Mouse (Mus musculus) 416B (cell line): Measurements from ENCODE around the gene Znhit1.
A peak's percentile ranks its signal among the peaks of the same experiment; 100 is the strongest.
"Not testable (repeated sequence)": the region's sequence is repeated elsewhere in the genome, so short reads cannot be mapped to it uniquely, and the experiment has no call there.

Source experiments
- DNase-seq: peaks from one replicate; pipeline ENCODE4 v3.0.0; 2011; ENCODE audit warnings: low read depth

The Znhit1 gene

DNA sequence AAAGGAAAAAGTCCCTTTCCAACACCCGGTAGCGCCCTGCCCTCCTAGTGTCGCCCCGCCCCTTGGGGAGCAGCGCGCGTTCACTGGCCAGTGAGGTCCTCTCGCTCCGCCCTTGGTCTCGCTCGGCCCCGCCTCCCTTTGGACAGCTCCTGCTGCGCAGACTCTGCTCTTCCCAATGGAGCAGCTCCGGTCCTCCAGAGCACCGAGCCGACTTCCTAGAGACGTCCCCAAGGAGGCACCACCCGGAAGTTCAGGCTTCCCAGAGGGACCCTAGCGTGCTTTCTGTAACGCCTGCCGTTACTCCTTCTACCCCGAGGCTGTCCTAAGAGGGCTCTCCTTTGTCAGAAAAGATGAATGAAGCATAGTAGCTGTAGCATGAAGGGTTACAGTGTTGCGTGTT is 34.8 kb downstream of the Znhit1 start, which contains the start of gene Fis1:
Gene Fis1 (plus strand): TSS at position 261 of the 400 bp plus-strand sequence.
- peak; percentile 98 for DNase-seq

DNA sequence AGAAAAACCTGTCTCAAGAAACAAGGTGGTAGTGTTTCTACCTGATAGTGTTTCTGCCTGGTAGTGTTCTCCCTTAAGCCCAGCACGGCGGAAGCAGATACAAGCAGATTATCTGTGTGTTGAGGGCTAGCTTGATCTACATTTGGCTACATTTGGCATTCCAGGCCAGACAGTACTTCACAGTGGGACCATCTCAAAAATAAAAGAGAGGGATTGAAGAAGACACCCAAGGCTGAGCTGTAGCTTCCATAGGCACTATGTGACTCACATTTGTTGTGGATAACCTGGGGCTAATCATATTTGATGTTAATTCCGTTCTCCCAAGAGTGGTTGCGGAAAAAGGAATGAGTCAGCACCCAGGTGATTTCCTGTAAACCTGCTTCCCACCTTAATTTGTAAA is 35.7 kb downstream of the Znhit1 start:
- peak; percentile 21 for DNase-seq

DNA sequence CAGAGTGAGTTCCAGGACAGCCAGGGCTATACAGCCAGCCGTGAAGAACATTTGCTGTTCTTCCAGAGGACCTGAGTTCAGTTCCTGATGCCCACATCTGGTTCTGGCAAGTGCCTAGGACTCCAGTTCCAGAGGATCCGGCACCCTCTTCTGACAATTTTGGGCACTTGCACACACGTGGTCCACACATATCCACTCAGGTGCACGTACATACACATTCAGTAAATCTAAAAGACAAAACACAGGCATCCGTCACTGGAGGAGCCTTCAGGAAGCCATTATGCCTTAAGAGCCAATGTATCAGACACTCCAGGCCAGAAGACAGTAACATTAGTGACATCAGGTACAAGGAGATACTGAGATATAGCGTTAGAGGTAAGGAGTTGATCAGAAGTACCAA is 37.3 kb downstream of the Znhit1 start:
- DNase-seq = no peak

DNA sequence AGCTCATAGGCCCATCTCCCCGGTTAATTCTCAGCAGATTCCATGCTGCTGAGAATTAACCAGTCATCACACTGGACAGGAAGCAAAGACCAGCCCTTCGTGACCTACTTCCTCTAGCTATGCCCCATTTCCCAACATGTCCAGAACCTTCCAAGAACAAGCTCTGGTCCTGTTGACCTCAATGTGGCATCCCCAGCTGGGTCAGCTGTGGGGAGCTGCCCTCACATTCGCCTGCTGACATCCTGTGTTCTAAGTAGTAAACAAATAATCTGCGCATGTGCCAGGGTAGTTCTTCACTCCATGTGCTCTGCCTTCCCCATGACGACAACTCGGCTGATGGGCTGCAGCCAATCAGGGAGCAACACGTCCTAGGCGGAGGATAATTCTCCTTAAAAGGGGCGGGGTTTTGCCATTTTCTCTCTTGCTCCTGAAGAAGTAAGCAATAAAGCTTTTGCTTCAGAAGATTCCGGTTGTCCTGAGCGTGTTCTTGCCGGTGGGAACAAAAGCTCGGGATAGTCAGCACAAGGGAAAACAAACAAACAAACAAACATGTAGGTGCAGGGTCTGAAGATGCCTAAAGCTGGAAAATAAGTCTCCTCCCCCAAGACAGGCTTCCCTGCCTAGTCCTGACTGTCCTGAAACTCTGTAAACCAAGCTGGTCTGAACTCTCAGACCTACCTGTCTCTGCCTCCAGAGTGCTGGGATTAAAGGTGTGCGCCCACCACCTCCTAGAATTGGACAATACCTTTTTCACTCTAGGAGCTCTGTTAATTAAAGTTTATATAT is 38.1 kb downstream of the Znhit1 start:
- DNase-seq = peak; percentile 47

DNA sequence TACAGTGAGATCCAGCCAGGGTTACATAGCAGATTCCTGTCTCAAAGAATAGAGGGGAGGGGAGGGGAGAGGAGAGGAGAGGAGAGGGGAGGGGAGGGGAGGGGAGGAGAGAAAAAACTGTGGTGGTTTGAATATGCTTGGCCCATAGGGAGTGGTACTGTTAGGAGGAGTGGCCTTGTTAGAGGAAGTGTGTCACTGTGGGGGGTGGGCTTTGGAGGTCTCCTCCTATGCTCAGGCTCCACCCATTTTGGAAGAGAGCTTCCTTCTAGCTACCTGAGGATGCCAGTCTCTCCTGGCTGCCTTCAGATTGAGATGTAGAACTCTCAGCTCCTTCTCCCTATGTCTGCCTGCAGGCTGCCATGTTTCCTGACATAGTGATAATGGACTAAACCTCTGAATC is 39.9 kb downstream of the Znhit1 start:
- DNase-seq = no peak

DNA sequence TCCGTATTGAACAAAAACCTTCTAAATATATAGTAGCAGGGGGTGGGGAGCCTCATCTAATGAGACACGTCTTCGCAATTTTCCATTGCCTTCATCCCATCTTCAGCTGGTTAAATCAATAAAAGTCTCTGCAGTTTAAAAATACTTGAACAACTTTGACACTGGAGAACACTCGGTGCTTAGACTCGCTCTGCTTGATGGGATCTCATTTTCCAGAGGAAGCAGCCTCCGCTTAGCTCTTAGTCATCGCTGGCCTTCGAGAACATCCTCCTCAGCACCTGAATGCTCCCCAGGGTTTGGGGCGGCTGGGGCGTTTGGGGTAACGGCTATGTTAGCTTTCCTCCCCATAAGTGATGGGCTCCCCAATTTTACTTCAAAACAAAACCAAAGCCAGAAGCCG is 42.7 kb downstream of the Znhit1 start:
- no peak for DNase-seq

DNA sequence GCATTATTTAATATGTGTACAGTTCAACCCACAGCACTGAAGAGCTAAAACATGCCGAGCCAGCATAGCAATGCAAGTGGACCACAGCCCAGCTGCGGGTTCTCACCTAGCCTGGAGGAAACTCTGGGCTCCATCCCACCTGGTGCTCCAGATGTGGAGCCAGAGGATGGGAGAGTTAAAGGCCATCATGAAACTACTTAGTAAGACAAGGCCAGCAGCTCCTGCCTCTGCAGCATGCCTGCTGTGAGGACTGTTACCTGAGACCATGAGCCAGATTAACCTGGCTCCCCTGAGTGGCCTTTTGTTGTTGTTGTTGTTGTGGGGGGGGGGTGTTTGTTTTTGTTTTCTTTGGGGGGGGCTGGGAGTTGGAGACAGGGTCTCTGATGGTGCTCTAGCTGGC is 44.4 kb downstream of the Znhit1 start:
- no peak for DNase-seq

DNA sequence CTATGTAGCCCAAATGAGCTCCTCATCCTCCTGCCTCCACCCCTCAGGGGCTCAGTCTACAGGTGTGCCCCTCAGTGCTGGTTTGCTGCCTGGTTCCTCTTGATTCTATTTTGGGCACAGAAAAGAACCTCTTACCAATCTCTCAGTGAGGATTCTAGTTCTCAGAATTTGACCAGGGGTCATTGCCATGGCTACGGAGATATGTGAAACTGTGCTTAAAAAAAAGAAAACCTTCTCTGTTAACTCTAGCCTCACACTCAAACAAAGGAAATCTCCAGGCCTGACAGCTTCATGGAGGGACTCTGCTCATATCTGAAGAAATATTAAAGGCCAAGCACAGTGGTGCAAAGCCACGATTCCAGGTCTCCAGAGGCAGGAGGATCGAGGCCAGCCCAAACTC is 45.0 kb downstream of the Znhit1 start:
- DNase-seq = no peak

DNA sequence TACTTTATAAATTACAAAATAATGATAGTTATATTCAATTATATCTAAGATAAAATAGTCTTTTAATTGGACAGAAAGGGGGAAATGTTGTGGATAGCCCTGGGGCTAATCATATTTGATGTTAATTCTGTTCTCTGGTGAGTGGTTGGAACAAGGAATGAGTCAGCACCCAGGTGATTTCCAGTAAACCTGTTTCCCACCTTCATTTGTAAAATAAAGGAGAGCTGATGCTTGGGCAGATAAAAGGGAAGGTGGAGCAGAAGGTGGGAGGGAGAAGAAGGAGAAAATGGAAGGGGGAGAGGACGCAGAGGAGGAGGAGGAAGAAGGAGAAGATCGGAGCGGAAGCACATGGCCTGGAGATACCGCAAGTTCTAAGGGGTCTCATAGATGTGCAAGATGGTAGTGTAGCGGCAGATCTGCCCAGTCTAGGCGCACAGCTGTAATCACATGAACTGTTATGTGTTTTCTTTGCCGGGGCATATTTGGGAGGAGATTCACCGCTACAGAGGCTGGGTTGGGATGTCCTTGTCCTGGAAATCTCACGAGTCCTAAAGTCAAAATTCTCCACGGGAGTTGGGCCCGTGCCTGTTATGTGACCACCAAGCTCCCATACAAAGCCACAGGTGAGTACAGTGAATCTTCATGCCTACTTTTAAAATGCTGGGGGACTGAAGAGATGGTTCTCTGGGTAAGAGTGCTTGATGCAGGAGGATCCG is 46.8 kb downstream of the Znhit1 start:
- DNase-seq = no peak

DNA sequence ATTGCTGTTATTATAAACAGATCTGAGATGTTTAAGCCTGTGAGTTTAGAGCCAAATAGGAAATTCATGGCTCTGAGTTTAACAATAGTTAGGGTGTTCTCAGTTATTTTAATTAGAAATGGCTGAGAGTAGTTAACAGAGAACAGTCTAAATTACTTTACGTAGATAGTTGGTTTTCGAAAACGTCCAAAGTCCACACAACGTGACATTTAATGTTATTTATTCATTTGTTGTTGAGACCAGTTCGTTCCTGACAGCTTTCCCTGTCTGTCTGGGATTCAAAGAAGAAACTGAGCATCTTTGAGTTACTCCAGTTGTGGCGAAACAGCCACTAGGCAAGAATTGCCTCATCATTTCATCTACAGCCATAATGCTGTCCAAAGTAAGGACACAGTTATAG is 47.8 kb downstream of the Znhit1 start:
- not testable (repeated sequence) for DNase-seq

DNA sequence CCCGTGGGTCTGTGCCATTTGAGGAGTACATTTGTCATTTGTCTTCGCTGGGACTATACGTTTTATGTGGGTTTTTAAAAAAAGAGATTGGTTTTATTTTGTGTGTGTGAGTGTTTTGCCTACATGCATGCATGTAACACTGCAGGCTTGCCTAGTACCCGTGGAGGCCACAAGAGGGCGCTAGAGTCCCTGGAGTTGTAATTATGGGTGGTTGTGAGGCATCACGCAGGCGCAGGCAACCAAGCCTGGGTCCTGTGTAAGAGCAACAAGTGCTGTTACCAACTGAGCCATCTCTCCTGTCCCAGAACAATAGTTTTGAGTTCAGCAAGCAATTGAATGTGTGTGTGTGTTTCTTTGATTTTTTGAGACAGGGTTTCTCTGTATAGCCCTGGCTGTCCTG is 48.5 kb downstream of the Znhit1 start:
- DNase-seq = peak; percentile 27

DNA sequence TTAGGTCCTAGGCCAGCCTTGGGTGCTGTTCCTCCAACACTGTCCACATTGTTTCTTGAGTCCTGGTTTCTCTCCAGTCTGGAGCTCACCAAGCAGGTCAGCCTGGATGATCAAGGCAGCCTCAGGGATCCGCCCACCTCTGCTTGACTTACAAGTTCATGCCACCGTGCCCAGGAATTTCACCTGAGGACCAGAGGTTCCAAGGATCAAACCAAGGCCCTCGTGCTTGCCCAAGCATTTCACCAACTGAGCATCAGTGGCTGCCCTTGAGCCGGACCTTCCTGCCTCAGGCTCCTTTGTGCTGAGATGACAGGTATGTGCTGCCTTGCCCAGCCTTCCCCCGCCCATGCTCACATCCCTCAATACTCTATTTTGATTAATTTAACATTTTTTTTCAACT is 50.2 kb downstream of the Znhit1 start:
- DNase-seq = no peak

DNA sequence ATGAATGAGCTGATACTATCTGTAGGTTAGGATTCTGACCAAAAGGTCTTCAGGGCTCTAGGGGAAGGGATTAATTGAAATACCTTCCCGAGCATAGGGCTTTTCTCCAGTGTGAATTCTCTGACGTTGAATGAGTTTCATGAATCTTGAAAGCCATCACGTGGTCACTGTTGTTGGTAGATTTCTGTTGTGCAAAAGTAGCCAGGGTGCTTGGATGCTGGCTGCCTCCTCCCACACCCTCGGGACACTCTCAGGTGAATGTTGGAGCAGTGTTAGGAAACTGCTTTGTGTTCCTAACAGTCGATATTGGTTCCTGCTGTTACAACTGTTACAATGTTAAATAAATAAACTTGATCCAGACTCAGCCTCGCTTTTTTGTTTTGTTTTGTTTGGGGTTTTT is 51.1 kb downstream of the Znhit1 start:
- DNase-seq = no peak

DNA sequence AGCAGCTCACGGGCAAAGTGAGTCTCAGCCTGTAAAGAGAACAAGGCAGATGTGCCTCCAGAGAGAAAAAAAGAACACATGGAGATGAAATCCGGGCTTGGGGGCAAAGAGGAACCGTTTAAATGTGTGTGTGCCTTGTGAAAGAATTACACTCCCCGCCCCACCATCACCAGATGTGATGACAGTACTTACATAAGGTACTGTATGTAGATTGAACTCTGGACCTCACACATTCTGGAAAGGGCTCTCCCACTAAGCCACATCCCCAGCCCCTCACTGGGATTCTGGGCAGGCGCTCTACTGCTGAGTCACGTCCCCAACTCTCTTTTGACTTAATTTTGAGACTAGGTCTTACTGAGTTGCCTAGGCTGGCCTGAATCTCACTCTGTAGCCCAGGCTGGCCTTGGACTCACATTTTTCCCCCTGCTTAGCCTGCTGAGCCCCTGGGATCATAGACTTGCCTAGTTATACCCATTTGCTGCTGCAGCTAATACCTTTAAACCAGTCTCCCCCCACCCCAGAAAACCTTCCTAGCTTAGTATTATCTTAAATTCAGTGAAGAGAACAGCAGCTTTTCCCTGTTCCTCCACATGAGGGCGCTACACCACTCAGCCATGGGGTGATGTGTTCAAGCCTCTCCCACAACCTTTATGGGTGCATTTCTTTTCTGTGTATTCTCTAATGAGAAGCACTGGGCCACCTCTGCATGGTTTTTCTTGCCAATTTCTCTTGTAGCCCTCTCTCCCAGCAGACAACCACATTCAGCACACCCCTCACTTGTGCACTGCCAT is 51.7 kb downstream of the Znhit1 start:
- peak; percentile 47 for DNase-seq

DNA sequence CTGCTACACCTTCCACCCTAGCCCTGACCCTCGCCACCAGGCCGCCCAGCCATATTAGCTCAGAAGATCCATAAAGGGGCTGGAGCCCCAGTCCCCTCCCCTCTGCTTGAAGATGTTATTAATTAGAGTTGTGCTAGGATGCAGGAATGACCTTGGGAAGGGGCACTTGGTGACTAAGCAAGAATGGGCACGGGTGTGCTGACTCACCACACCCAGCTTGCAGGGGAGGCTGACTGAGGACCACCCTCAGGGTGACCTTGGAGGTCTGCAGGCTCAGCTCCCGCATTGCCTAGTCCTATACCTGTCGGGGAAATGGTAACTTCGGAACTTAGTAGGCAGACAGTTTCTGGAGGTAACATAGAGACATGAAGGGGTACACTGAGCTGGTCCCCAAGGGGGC is 53.9 kb downstream of the Znhit1 start:
- DNase-seq = no peak

DNA sequence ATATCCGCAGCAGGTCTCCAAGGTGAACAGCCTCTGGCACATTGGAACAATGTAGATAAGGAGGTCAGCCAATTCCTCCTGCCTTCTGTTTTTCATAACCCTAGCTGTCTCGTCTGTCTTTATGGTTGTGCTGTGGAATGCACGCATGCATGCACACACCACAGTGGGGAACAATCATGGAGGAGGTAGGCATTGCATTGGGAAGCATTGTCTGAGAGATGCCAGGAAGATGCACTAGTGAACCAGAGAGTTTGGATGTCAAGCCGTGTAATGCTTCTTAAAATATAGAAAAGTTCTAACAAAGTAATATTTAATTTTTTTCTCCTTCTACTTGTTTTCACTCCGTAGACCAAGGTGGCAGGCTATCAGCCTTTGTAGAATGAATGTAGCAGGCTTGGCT is 54.9 kb downstream of the Znhit1 start:
- DNase-seq = peak; percentile 54
